Mouse (Mus musculus) layer of hippocampus, postnatal 10 days (tissue): ENCODE measurements around the gene Gnb1. TPM values are rescaled to one million over a fixed set of nuclear protein-coding genes. Genes with fewer than 3 reads are reported as not detected.

ENCODE experiments used
- total RNA-seq, 2 experiments: library from RNA; stranded (reverse); gene quantifications; 2 replicates each; pipeline ENCODE4 v1.2.3; 2021

Gnb1 gene
- total RNA-seq, 2 experiments from 2014 or later: 1,004 to 1,032 TPM

Other genes with a start within 250 kb of the Gnb1 start
- 10 to 100 TPM; 22.2 to 24.3 TPM for gene Faap20, start 241.6 kb upstream of the Gnb1 start, total RNA-seq
- 100 to 1,000 TPM; 123 to 138 TPM for gene Prkcz, start 130.0 kb upstream of the Gnb1 start, total RNA-seq
- 1 to 10 TPM; 8.6 to 9.5 TPM for gene Gabrd, start 93.2 kb upstream of the Gnb1 start, total RNA-seq
- gene Cfap74, start 82.2 kb upstream of the Gnb1 start, total RNA-seq: 1 to 10 TPM; 8.6 to 9.6 TPM
- gene Tmem52, start 22.2 kb upstream of the Gnb1 start, total RNA-seq: 1 to 10 TPM; 2.0 to 3.5 TPM
- 10 to 100 TPM; 55.8 to 63.5 TPM for gene Nadk, start 71.0 kb downstream of the Gnb1 start, total RNA-seq
- gene Slc35e2, start 110.1 kb downstream of the Gnb1 start, total RNA-seq: 10 to 100 TPM; 37.9 to 38.6 TPM
- gene Cdk11b, start 133.5 kb downstream of the Gnb1 start, total RNA-seq: 10 to 100 TPM; 53.5 to 59.7 TPM
- gene Gm10563, start 154.0 kb downstream of the Gnb1 start, total RNA-seq: not detected
- gene Mmp23, start 162.0 kb downstream of the Gnb1 start, total RNA-seq: 1 to 10 TPM; 2.7 to 4.1 TPM
- gene Mib2, start 177.8 kb downstream of the Gnb1 start, total RNA-seq: 10 to 100 TPM; 89.1 to 96.6 TPM
- 10 to 100 TPM; 21.9 to 22.3 TPM for gene Fndc10, start 203.0 kb downstream of the Gnb1 start, total RNA-seq
- gene Ssu72, start 213.4 kb downstream of the Gnb1 start, total RNA-seq: 10 to 100 TPM; 77.2 to 81.7 TPM
- 10 to 100 TPM; 44.8 to 45.2 TPM for gene Tmem240, start 243.4 kb downstream of the Gnb1 start, total RNA-seq